9 mouse cellular contexts compared by ENCODE assay signal in genomic region chr9:21213617-21214190, GRCm38 (mm10). TPM values are rescaled to one million over a fixed set of nuclear protein-coding genes. Genes with fewer than 3 reads are reported as not detected.
DNase-seq lines count a peak whose midpoint lies in the region; ATAC-seq and TF ChIP-seq lines count a peak whose summit lies in the region.
"Had no signal": no experiment of that assay in that cellular context is flagged by ENCODE, and none has a peak within 500 bp of the region (broad histone marks: within the 10 kb centered on the region; RNA-seq: fewer than 3 reads in every experiment).

No protein-coding gene starts in this region.

- TF ChIP-seq CTCF in lung, postnatal 0 days (IDR thresholded peaks at IDR 0.05) = peak; percentile 63

- peak; percentile 61 to 62 for DNase-seq in cerebellum, postnatal 10 days
- DNase-seq in cerebellum, postnatal 4 days (ENCODE audit: low spot score in 2 of 2) = no peak
- no peak for DNase-seq in lung, postnatal 0 days (ENCODE audit: low spot score)
- no peak for DNase-seq in lung, postnatal 14 days
- peak; percentile 45 to 53 for DNase-seq in cerebellum, postnatal 36 days
- DNase-seq in naive thymus-derived CD4-positive, alpha-beta T cell, adult 2 months (ENCODE audit: low read depth) = peak; percentile 49
- no peak for DNase-seq in right cerebral cortex, postnatal 10 days (ENCODE audit: low spot score in 2 of 2)
- no peak for DNase-seq in natural killer cell, adult 2 months (ENCODE audit: low spot score in 2 of 2)

- no peak overlapping the region for H3K4me3 ChIP-seq in lung, postnatal 0 days (ENCODE audit: low read depth, low read length)
- H3K4me3 ChIP-seq: erythroblast, embryonic 14.5 days had no signal

- no peak overlapping the region for H3K4me2 ChIP-seq in lung, postnatal 0 days (replicated peaks; ENCODE audit: low read depth, low read length)

- TF ChIP-seq EP300 in lung, postnatal 0 days (IDR thresholded peaks at IDR 0.05) = no peak

- 47% methylated on average over 7 of the region's 7 CpGs for WGBS in lung, postnatal 0 days

- no peak for ATAC-seq in lung, postnatal 0 days

- no peaks in the 10 kb centered on the region for H3K4me1 ChIP-seq in lung, postnatal 0 days (ENCODE audit: insufficient read depth, low read depth, low read length)

- H3K27me3 ChIP-seq in lung, postnatal 0 days (replicated peaks; ENCODE audit: insufficient read depth, low read length) = no peaks in the 10 kb centered on the region

- no peaks in the 10 kb centered on the region for H3K9me3 ChIP-seq in lung, postnatal 0 days (ENCODE audit: low read length)

- no peak overlapping the region for H3K9ac ChIP-seq in lung, postnatal 0 days (replicated peaks; ENCODE audit: low read depth)

- H3K36me3 ChIP-seq in lung, postnatal 0 days (ENCODE audit: insufficient read depth, low read length) = no peaks in the 10 kb centered on the region

- no peak overlapping the region for H3K27ac ChIP-seq in lung, postnatal 0 days (ENCODE audit: low read length)

RNA-seq across cellular contexts. Expression of gene Keap1, which starts 25.5 kb away (rescaled TPM):
- polyA plus RNA-seq in lung, postnatal 0 days (2015; fragmentation: Nextera tagmentation; extraction: Ambion mirVana) = 44.7 and 45.9 TPM in 2 replicates

RNA-seq across cellular contexts. Expression of gene S1pr5, which starts 34.5 kb away (rescaled TPM):
- polyA plus RNA-seq in lung, postnatal 0 days (2015; fragmentation: Nextera tagmentation; extraction: Ambion mirVana) = 0.12 and 0.13 TPM in 2 replicates
- polyA plus RNA-seq: erythroblast, embryonic 14.5 days had no signal

RNA-seq across cellular contexts. Expression of gene Pde4a, which starts 48.2 kb away (rescaled TPM):
- 3.9 and 4.7 TPM in 2 replicates for polyA plus RNA-seq in lung, postnatal 0 days (2015; fragmentation: Nextera tagmentation; extraction: Ambion mirVana)

RNA-seq across cellular contexts. Expression of gene Atg4d, which starts 51.4 kb away (rescaled TPM):
- polyA plus RNA-seq in lung, postnatal 0 days (2015; fragmentation: Nextera tagmentation; extraction: Ambion mirVana) = 36.4 and 40.0 TPM in 2 replicates

Comparison
In these comparisons a context has a peak if more than half of its experiments do, and no peak if none do; other contexts are left out.
1. DNase-seq: peak in cerebellum, postnatal 10 days (2 of 2), cerebellum, postnatal 36 days (2 of 2) and naive thymus-derived CD4-positive, alpha-beta T cell, adult 2 months (single experiment); none in cerebellum, postnatal 4 days (0 of 2), lung, postnatal 0 days (single experiment), lung, postnatal 14 days (single experiment), right cerebral cortex, postnatal 10 days (0 of 2) and natural killer cell, adult 2 months (0 of 2).